Mouse (Mus musculus) heart, adult 9 months (tissue): Measurements from ENCODE around the gene Caskin2.
A peak's percentile ranks its signal among the peaks of the same experiment; 100 is the strongest.

Experiments
- DNase-seq, 2 experiments: peaks; one replicate each; pipeline ENCODE4 v3.0.0; 2022; ENCODE audit warnings: low spot score in 2 of 2

Gene Caskin2

GRCm38 (mm10) chr11:115831518-115831917, 18.1 kb upstream of the Caskin2 start:
- no peak for DNase-seq

GRCm38 (mm10) chr11:115830550-115831325, 17.3 kb upstream of the Caskin2 start:
- no peak for DNase-seq

- DNase-seq = no peak
Measured at GRCm38 (mm10) chr11:115829036-115829435, 15.6 kb upstream of the Caskin2 start.

DNA sequence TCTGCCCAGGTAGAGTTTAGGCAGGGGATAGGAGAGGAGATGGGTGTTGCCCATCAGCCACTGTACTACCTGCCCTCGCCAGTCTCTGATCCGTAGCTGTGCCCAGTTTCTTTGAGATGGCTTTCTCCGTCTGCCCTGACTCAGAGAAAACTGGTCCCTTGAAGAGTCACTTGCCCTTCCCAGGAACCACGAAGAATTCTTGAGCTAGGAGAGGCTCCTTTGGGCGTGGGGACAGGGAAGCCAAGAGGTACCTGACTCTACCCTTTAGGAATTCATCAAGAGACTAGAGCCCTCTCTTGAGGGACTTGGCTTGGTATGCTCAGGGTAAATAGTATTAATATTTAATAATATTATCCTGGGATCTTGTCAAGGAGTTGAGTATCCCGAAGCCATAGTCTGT, 14.2 kb upstream of the Caskin2 start:
- no peak for DNase-seq

GRCm38 (mm10) chr11:115826487-115826886, 13.0 kb upstream of the Caskin2 start:
- no peak for DNase-seq

DNA sequence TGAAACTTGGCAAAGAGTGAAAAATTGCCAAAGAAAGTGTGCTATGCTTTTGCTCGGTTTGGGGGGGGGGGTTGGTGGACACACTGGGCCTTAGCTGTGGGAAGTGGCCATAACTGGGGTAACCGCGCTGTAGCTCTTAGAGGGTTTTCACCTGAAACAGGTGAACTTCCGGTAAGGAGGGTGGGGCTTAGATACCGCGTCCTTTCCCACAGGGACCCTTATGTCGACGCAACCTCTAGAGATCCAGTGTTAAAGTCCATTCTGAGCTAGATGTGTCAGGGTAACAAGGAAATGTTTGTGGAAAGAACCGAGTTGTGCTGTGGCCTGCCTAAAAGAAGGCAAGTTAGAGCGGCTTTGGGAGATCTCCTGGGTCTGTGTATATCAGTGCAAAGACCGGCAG, 11.4 kb upstream of the Caskin2 start:
- no peak for DNase-seq

GRCm38 (mm10) chr11:115823774-115824740, 10.6 kb upstream of the Caskin2 start, which contains the start of gene Llgl2:
Gene Llgl2, plus strand, starts transcription at chr11:115824049.
- peak; percentile 84 to 88 for DNase-seq

DNA sequence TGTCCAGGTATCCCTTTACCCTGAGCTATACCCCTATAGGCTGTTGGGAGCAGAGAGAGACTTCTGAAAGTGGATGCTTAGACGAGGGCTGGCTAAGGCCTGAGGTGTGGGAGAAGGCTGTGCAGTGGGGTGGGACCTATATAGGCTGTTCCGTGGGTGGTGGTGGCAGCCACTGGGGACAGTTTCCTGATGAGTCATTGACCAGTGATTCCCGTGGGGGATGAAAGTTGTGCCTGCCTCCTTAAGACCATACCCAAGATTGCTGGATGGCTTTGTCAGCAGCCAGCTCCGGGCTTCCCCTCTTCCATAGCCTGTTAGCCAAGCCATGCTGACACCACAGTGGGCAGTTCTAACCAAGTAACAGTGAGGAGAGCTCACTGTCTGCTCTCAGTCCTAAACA, 7.6 kb upstream of the Caskin2 start:
- no peak for DNase-seq

- no peak for DNase-seq
Measured at GRCm38 (mm10) chr11:115819915-115820623, 6.6 kb upstream of the Caskin2 start.

GRCm38 (mm10) chr11:115817331-115817730, 3.9 kb upstream of the Caskin2 start:
- no peak for DNase-seq

- peak; percentile 82 to 83 for DNase-seq
Measured at GRCm38 (mm10) chr11:115814605-115815450, 1.4 kb upstream of the Caskin2 start, which contains the start of gene Tsen54. Gene Tsen54, plus strand, starts transcription at chr11:115814724.

GRCm38 (mm10) chr11:115812533-115813420, 662 bp downstream of the Caskin2 start:
- peak; percentile 47 to 56 for DNase-seq

DNA sequence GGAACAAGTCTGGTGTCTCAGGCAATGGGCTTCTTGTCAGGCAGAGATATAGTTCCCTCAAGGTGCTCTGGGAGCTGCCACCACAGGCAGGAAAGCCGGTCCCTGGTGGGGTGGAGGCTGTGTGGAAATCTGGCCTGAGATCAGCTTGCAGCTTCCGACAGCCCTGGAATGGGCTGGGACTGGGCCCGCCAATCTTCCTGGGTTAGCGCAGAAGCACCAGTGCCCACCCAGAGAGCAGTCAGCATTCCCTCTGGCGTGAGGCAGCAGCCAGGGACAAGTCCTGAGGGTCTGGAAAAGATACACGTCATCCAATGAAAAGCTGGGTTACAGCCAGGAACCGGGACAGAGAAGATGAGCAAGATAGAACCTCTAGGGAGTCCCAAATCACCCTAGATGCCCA, 1.3 kb downstream of the Caskin2 start:
- peak; percentile 63 to 72 for DNase-seq

DNA sequence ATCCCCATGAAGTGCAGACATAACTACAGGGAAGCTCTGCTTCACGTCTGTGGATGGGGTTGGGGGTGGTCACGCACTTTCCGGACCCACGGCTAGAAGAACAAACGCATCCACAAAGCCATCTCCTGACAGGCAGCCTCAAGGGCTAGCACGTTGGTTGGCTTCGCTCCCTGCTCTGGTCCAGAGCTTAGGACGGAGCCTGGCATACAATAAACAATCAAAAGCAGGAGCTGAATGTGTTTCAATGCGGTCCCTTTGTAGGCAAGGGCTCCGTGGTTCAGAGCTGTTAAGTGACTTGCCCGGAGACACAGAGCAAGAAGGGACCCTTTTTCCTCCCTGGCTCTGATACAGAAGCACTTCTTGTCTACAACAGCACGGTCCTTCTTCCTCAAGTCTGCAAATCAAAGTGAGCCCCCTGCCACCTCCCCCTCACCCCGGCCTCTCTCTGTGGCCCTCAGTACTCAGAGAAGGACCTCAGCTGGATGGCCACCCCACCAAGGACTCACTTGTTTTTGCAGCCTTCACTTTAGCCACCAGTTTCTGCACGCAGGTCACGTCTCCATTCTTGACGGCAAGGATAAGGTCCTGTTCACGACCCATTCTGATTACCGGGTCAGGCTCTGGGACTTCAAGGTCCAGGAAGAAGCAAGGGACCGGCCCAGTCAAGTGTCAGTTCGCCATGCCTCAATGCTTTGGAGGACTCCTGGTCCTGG, 1.9 kb downstream of the Caskin2 start:
- DNase-seq = no peak

DNA sequence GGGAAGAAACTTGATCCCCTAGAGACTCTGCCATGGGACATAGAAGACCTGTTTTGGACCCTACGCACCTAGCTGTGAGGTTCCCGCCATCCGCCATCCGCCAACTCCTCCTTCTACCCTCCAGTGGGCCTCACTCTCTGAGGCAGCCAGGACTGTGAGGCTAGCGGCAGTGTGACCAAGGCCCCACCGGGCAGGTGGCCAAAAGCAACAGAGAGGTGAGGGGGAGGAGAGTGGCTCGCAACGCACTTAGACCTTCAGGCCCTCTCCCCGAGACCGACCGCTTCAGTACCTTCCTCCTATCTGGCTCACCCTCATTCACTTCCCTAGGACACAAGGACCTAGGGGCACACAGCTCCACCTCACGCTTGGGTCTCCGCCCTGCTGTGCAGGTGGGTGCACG, 3.1 kb downstream of the Caskin2 start:
- peak; percentile 65 to 68 for DNase-seq

DNA sequence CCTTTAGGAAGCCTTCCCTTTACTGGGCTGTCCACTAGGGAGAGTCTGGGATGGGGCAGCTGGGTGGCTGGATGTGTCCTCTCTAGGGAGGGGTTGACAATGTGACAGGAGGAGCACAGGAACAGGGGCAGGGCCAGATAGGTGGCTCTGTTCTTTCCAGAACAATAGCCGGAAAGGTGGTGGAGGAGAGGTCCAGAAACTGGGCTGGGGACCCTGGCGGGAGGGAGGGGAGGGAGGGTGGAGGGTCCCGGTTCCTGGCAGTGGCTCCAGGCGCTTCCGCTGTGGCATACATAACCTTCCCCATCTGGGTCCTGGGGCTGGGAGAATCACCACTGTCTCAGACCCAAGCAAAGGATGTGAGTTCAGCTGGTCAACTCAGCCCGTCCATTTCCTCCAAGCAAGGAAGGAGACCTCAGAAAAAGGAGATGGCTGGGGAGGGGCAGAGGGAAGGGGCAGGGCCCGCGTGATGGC, 4.1 kb downstream of the Caskin2 start:
- DNase-seq = peak; percentile 77 to 90

GRCm38 (mm10) chr11:115808696-115809310, 4.6 kb downstream of the Caskin2 start:
- no peak for DNase-seq

GRCm38 (mm10) chr11:115807971-115808370, 5.5 kb downstream of the Caskin2 start:
- no peak for DNase-seq

GRCm38 (mm10) chr11:115807306-115807705, 6.1 kb downstream of the Caskin2 start:
- no peak for DNase-seq
